Mouse (Mus musculus) common myeloid progenitor, adult 5-6 weeks (primary cell): Measurements from ENCODE around the gene Col6a6. TPM values are rescaled to one million over a fixed set of nuclear protein-coding genes. Genes with fewer than 3 reads are reported as not detected.
"Not testable (repeated sequence)": the region's sequence is repeated elsewhere in the genome, so short reads cannot be mapped to it uniquely, and the experiment has no call there.

ENCODE experiments used
- ATAC-seq: replicated peaks from 2 replicates; pipeline ENCODE4 v1.8.0; 2016; ENCODE audit warnings: low read depth, mild to moderate bottlenecking, moderate TSS enrichment, inconsistent platforms; ENCODE audit not compliant: poor library complexity, severe bottlenecking
- total RNA-seq: library from RNA; stranded (forward); fragments of 200-1000, 187-1606 nt; gene quantifications from 2 replicates; pipeline ENCODE4 v1.2.3, GENCODE M21; 2017

The Col6a6 gene
- total RNA-seq, 1 experiment from 2014 or later = not detected

DNA sequence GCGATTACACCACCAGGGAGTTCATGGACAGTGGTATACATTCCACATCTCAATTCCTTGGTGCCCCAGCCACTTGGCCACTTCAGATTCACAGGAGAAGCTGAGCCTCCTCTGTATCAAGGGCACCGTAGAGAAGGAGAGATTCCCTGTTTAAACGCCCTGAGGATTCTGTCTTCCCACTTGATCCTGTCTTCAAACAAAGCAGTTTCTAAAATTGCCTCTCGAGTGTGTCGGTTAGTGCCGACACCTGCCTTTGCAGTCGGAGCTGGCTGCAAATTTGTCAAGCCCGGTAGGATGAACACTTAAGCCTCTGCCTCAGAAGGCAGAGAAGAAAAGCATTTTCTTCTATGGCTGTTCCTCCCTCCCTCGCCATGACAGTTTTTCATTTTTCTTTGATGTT lies 134.9 kb downstream of the Col6a6 start:
- no peak for ATAC-seq

DNA sequence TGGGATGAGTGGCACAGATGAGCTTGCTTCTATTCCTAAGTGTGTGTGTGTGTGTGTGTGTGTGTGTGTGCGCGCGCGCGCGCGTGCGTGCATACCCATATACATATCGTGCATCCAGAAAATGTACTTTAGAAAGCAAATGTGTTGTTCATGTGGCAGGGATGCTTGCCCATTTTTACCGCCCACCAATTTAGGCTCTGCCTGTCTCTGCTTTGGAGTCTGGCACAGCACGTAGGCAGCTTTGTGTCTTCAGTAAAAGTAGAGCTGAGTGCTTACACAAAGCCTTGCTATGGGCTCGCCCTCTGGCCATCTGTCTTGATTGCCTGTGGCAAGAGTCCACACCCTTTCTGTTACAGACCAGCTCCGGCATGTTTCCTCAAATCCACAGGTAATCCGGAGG lies 135.5 kb downstream of the Col6a6 start:
- ATAC-seq = no peak

- no peak for ATAC-seq
Observed at GRCm38 (mm10) chr9:105689485-105689884, 138.5 kb downstream of the Col6a6 start.

GRCm38 (mm10) chr9:105684549-105685165 lies 143.3 kb downstream of the Col6a6 start:
- ATAC-seq = no peak

DNA sequence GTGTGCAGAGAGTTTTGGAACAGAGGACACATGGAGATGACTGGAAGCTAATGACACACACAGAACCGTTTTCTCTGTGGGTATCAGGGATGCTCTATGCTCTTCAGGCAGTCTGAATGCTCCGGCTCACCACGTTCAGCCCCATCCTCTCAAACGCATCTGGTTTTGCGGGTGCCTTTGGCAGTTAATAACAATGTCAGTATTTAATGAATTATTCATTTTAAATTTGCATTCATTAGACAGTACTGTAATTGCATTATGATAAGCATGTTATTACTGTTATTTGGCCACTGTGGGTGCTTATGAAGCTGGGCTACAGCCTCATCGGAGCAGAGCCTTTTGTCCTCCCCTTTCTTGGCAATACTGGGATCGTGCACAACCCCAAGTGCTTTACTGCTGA lies 146.6 kb downstream of the Col6a6 start:
- ATAC-seq = no peak

- ATAC-seq = no peak
Observed at GRCm38 (mm10) chr9:105675941-105676340, 152.0 kb downstream of the Col6a6 start.

DNA sequence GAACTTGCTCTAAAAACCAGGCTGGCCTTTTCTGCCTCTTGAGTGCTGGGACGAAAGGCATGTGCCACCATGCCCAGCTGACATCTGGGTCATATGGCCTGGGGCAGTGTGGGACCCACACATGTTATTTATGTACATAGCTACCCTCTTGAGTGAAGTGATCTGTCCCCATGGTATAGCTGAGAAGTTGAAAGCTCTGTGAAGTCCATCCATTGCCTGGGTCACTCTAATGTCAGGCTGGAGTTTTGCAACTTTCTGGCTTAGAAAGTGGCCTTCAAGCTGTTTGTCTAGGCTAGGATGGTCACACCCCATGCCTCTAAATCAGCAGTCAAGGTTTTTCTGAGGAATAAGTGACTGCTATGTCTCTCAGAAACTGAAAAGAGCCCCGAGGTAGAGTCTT lies 155.9 kb downstream of the Col6a6 start:
- ATAC-seq = no peak

- no peak for ATAC-seq
Observed at GRCm38 (mm10) chr9:105670916-105671315, 157.0 kb downstream of the Col6a6 start.

DNA sequence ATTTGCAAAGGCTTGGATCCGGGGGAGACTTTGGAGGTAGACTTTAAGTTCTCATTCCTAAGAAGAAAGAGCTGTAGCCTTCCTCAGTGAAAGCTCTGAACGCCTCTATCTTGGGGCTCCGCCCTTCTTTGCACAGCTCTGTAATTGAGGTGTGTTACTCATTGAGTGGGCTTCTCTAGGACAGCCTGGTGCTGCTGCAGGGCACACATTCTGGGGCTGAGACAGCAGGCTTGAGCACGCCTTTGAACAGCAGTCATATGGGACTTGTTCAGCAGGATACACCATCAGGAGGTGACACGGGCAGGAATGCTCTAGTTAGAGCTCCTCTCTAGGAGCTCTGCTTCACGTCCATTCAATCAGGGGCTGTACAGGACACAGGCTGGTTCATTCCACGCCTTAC lies 162.7 kb downstream of the Col6a6 start:
- no peak for ATAC-seq

DNA sequence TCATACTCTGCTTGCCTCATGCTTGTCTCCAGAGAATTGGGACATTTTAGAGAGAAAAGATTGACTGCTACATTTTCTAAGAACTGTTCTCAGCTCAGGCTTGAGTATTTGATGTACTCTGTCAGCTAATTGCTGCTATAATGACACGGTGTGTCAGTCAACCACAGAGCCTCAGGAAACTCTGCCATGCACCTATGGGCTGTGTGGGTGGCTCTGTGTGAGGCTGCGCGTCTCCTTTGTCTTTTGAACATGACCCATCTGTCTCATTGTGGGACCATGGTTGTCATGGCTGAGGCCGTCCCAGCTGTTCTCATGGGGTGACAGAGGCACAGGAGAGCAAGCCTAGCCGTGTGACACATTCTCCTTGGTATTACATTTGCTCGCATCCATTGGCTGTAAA lies 168.1 kb downstream of the Col6a6 start:
- ATAC-seq = no peak

DNA sequence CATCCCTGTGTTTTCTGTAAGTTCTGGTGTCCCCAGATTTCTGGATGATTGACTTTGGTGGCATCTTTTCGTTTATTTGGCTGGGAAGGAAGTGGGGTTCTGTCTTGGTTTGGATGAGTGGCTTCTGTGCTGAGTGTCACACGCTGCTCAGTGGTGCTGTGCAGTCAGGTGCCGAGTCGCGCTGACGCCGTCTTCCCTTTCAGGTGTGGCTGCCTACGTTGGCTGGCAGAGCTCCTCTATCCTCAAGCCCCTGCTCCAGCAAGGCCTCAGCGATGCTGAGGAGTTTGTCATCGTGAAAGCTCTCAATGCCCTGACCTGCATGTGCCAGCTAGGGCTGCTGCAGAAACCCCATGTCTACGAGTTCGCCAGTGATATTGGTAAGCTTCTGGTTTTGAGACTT lies 169.7 kb downstream of the Col6a6 start:
- no peak for ATAC-seq

DNA sequence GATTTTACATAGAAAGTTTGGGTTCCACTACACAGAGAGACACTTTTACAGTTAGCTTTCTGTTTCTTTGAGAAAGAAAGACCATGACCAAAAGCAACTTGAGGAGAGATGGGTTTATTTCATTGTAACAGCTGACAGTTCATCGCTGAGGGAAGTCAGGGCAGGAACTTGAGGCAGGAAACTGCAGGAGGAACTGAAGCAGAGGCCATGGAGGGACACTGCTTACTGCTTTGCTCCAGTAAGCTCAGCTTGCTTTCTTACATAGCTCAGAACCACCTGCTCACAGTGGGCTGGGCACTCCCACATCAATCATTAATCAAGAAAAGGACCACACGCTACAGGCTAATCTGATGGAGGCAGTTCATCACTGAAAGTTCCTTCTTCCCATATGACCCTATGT lies 171.8 kb downstream of the Col6a6 start:
- ATAC-seq = no peak

DNA sequence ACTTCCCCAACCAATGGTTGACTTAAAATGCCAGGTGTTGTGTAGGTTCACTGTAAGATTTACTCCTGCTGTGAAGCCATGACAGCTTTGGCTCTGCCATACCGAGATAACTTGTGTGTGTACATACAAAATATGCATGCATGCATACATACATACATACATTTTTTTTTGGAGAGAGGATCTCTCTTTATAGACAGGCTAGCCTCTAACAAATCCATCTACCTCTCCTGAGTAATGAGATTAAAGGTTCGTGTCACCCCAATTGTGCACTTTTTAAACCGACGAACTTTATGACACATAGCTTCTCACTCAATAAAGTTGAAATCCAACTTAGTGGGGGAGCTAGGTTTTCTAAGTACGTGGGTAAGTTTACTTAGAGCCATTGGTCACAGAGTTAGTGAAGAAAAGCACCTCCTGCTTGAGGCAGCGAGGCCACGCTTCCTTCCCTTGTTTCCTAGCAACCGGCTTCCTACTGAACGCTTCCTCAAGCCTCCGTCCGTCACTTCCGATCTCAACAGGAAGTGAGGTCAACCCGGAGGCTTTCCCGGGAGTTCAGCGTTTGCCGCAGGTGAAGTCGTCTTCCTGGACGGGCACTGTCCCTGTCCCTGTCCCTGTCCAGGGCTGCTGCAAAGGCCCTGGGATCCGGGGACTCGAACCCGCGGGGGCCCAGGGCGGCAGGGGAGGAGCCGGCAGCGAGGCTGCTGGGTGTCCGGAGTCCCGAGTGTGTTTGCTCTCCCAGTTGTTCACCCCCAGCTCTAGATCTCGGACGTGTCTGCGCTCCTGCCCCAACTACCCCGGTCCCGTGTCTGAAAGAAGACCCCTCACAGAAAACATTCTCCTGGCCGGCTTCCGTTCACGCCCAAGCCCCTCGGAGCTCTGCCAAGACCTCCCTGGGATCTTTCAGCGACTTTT lies 185.2 kb downstream of the Col6a6 start, which contains the start of gene Pik3r4:
Pik3r4 (plus strand) TSS at position 519 of the 912 bp plus-strand sequence.
- peak; percentile 99 for ATAC-seq

GRCm38 (mm10) chr9:105641377-105641776 lies 186.6 kb downstream of the Col6a6 start:
- ATAC-seq = not testable (repeated sequence)

Other genes with a start within 250 kb of the Col6a6 start
- gene Pik3r4, start 185.2 kb downstream of the Col6a6 start, total RNA-seq = 23.2 and 35.6 TPM in 2 replicates
- not detected in 2 replicates for gene Col6a5, start 132.5 kb upstream of the Col6a6 start, total RNA-seq